ENCODE assay signal across 32 mouse cellular contexts in the genomic region with DNA sequence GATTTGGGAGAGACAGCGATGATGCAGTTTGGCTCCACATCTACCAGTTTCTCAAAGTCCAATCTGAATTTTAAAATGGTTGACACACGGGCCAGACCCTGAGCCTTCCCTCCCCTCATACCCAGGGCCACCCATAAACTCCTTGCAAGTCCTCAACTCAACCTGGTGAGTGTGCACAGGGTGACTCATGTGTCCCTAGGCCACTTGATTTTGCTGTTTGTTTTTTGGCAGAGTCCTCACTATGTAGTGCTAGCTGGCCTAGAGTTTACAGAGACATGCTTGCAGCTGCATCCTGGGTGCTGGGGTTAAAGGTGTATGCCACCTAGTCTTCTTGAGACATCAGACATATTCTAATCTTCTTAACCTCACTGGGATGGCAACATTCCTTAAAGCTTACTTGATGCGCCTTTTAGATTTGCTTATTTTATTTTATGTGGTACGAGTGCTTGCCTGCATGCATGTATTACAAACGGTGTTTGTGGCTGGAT. TPM values are rescaled to one million over a fixed set of nuclear protein-coding genes. Genes with fewer than 3 reads are reported as not detected.
A peak's percentile ranks its signal among the peaks of the same experiment; 100 is the strongest.
DNase-seq lines count a peak whose midpoint lies in the region; ATAC-seq and TF ChIP-seq lines count a peak whose summit lies in the region.
"Had no signal": no experiment of that assay in that cellular context is flagged by ENCODE, and none has a peak within 500 bp of the region (broad histone marks: within the 10 kb centered on the region; RNA-seq: fewer than 3 reads in every experiment).

No protein-coding gene starts in this region.

- DNase-seq in hindbrain, embryonic 10.5 days (ENCODE audit: low spot score), result no peak
- DNase-seq in hindbrain, postnatal 0 days (ENCODE audit: low spot score), result no peak
- DNase-seq in 3134 (ENCODE audit: extremely low read depth, insufficient read length, low spot score), result peak; percentile 22
- no peak for DNase-seq in limb, embryonic 10.5 days (ENCODE audit: low spot score)
- peak; percentile 51 for DNase-seq in thymus, postnatal 25 days
- no peak for DNase-seq in cerebellum, adult 18-20 months
- DNase-seq: adrenal gland, adult 8-10 months; cerebellum, adult 11-12 months; cerebellum, postnatal 10 days; gastrocnemius, postnatal 14 days; kidney, adult 18-20 months; kidney, postnatal 36 days; right cerebral cortex, adult 18-20 months; right cerebral cortex, postnatal 4 days had no signal

- peaks cover 36% of the 10 kb centered on the region for H3K4me1 ChIP-seq in hindbrain, embryonic 10.5 days (replicated peaks)
- no peaks in the 10 kb centered on the region for H3K4me1 ChIP-seq in hindbrain, postnatal 0 days (ENCODE audit: insufficient read depth, low read length)
- H3K4me1 ChIP-seq in limb, embryonic 10.5 days, result peaks cover 49% of the 10 kb centered on the region

- TF ChIP-seq CTCF in hindbrain, postnatal 0 days (IDR thresholded peaks at IDR 0.05; ENCODE audit: low read depth), result no peak

- peaks cover 36% of the 10 kb centered on the region for H3K27me3 ChIP-seq in hindbrain, embryonic 10.5 days (ENCODE audit: insufficient read depth, poor library complexity, severe bottlenecking)
- H3K27me3 ChIP-seq in hindbrain, postnatal 0 days (ENCODE audit: insufficient read depth, low read length), result no peaks in the 10 kb centered on the region; the same call in 1 of the 2 replicates
- peaks cover 28% of the 10 kb centered on the region for H3K27me3 ChIP-seq in limb, embryonic 10.5 days (ENCODE audit: low read depth, poor library complexity, severe bottlenecking)
- H3K27me3 ChIP-seq: CH12.LX had no signal

- no peak overlapping the region for H3K4me2 ChIP-seq in hindbrain, postnatal 0 days (ENCODE audit: low read depth, low read length)
- H3K4me2 ChIP-seq: embryonic facial prominence, embryonic 13.5 days; forebrain, embryonic 12.5 days; hindbrain, embryonic 15.5 days; kidney, embryonic 15.5 days; limb, embryonic 13.5 days; liver, embryonic 11.5 days; lung, embryonic 15.5 days; midbrain, embryonic 11.5 days had no signal

- H3K27ac ChIP-seq in hindbrain, embryonic 10.5 days, result peak overlapping the region; percentile 71
- H3K27ac ChIP-seq in hindbrain, postnatal 0 days, result no peak overlapping the region
- peak overlapping the region; percentile 37 for H3K27ac ChIP-seq in limb, embryonic 10.5 days
- H3K27ac ChIP-seq: embryonic facial prominence, embryonic 13.5 days; forebrain, embryonic 12.5 days; hindbrain, embryonic 15.5 days; kidney, embryonic 15.5 days; layer of hippocampus, adult 2 months; left cerebral cortex, adult 2 months; limb, embryonic 13.5 days; lung, embryonic 15.5 days had no signal

- ATAC-seq in hindbrain, postnatal 0 days, result no peak
- ATAC-seq: activated CD4-positive, CD25-positive, alpha-beta regulatory T cell, adult 4 months had no signal

- H3K9ac ChIP-seq in hindbrain, postnatal 0 days (replicated peaks; ENCODE audit: low read length), result no peak overlapping the region
- H3K9ac ChIP-seq: embryonic facial prominence, embryonic 13.5 days; forebrain, embryonic 12.5 days; hindbrain, embryonic 15.5 days; kidney, embryonic 15.5 days; limb, embryonic 13.5 days; lung, embryonic 15.5 days had no signal

- no peak overlapping the region for H3K4me3 ChIP-seq in hindbrain, embryonic 10.5 days
- no peak overlapping the region for H3K4me3 ChIP-seq in hindbrain, postnatal 0 days (ENCODE audit: low read length)
- H3K4me3 ChIP-seq in limb, embryonic 10.5 days, result no peak overlapping the region
- H3K4me3 ChIP-seq: embryonic facial prominence, embryonic 13.5 days; erythroblast, embryonic 14.5 days; forebrain, embryonic 12.5 days; hindbrain, embryonic 15.5 days; kidney, embryonic 15.5 days; layer of hippocampus, adult 2 months; left cerebral cortex, adult 2 months; limb, embryonic 13.5 days; lung, embryonic 15.5 days; myocyte had no signal

- H3K36me3 ChIP-seq in hindbrain, embryonic 10.5 days, result no peaks in the 10 kb centered on the region
- no peaks in the 10 kb centered on the region for H3K36me3 ChIP-seq in hindbrain, postnatal 0 days (ENCODE audit: insufficient read depth, low read length)
- H3K36me3 ChIP-seq in limb, embryonic 10.5 days, result no peaks in the 10 kb centered on the region
- H3K36me3 ChIP-seq: embryonic facial prominence, embryonic 13.5 days; forebrain, embryonic 12.5 days; hindbrain, embryonic 15.5 days; kidney, embryonic 15.5 days; limb, embryonic 13.5 days; lung, embryonic 15.5 days had no signal

- 83% methylated on average over 5 of the region's 5 CpGs for whole genome bisulfite sequencing in hindbrain, embryonic 10.5 days
- WGBS in hindbrain, postnatal 0 days, result 80% methylated on average over 5 of the region's 5 CpGs
- 83% methylated on average over 5 of the region's 5 CpGs for WGBS in limb, embryonic 10.5 days

- no peaks in the 10 kb centered on the region for H3K9me3 ChIP-seq in hindbrain, embryonic 10.5 days
- H3K9me3 ChIP-seq in hindbrain, postnatal 0 days (ENCODE audit: low read length), result no peaks in the 10 kb centered on the region
- no peaks in the 10 kb centered on the region for H3K9me3 ChIP-seq in limb, embryonic 10.5 days (replicated peaks)
- H3K9me3 ChIP-seq: embryonic facial prominence, embryonic 13.5 days; forebrain, embryonic 12.5 days; hindbrain, embryonic 15.5 days; kidney, embryonic 15.5 days; limb, embryonic 13.5 days; lung, embryonic 15.5 days had no signal

RNA-seq across cellular contexts. Expression of gene Pik3r5, which starts 4.8 kb away (rescaled TPM):
- 0.88 and 1.2 TPM in 2 replicates for polyA plus RNA-seq in hindbrain, embryonic 10.5 days (2016; fragmentation: Nextera tagmentation; extraction: Ambion mirVana)
- total RNA-seq in hindbrain, postnatal 0 days (2014; rRNA removed), result 1.4 and 2.5 TPM in 2 replicates
- 0.34 and 0.65 TPM in 2 replicates for polyA plus RNA-seq in hindbrain, postnatal 0 days (2015; fragmentation: Nextera tagmentation; extraction: Ambion mirVana)
- polyA plus RNA-seq in limb, embryonic 10.5 days (2016; fragmentation: Nextera tagmentation; extraction: Ambion mirVana), result 1.3 and 1.5 TPM in 2 replicates

RNA-seq across cellular contexts. Expression of gene Ntn1, which starts 26.5 kb away (rescaled TPM):
- polyA plus RNA-seq in hindbrain, embryonic 10.5 days (2016; fragmentation: Nextera tagmentation; extraction: Ambion mirVana), result 18.2 and 23.7 TPM in 2 replicates
- total RNA-seq in hindbrain, postnatal 0 days (2014; rRNA removed), result 81.7 and 101 TPM in 2 replicates
- 13.8 and 14.3 TPM in 2 replicates for polyA plus RNA-seq in hindbrain, postnatal 0 days (2015; fragmentation: Nextera tagmentation; extraction: Ambion mirVana)
- 4.8 and 7.7 TPM in 2 replicates for polyA plus RNA-seq in limb, embryonic 10.5 days (2016; fragmentation: Nextera tagmentation; extraction: Ambion mirVana)
- total RNA-seq: common myeloid progenitor, adult 5-6 weeks; granulocyte monocyte progenitor cell, adult 5-6 weeks; megakaryocyte progenitor cell, adult 5-6 weeks; neutrophil, adult 5-6 weeks had no signal
- polyA plus RNA-seq: erythroblast, embryonic 14.5 days had no signal

Comparison
In these comparisons a context has a peak if more than half of its experiments do, and no peak if none do; other contexts are left out.
1. DNase-seq: peak in 3134 (single experiment) and thymus, postnatal 25 days (single experiment); none in hindbrain, embryonic 10.5 days (single experiment), hindbrain, postnatal 0 days (single experiment), limb, embryonic 10.5 days (single experiment) and cerebellum, adult 18-20 months (0 of 2).